Mouse (Mus musculus): ENCODE results near the gene Cdk5r1.

- TF ChIP-seq POLR2A (IDR thresholded peaks at IDR 0.05; ENCODE audit: control insufficient read depth in 1 of 2, insufficient read depth in 1 of 2, low read depth in 1 of 2, low read length in 2 of 2, poor library complexity in 1 of 2) = no peak
- TF ChIP-seq ZKSCAN1 (IDR thresholded peaks at IDR 0.05; ENCODE audit: low read depth, low read length) = no peak
These were observed 11.2 kb downstream of the Cdk5r1 start for GRCm38 (mm10) chr11:80487904-80488587.

Measured in MEL (cell line).